Mouse (Mus musculus) kidney, embryonic 16.5 days (tissue): ENCODE data around the gene Tcf7l2. TPM values are rescaled to one million over a fixed set of nuclear protein-coding genes. Genes with fewer than 3 reads are reported as not detected.

Experiments
- ATAC-seq: fragments of 200-750 bp; cut with Nextera tagmentation; 2 replicates; pipeline ENCODE4 v1.8.0; 2017; ENCODE audit warnings: moderate TSS enrichment; ENCODE audit not compliant: low FRiP score, low TSS enrichment
- H3K27ac ChIP-seq: fragments of 300-500 bp; sonication (generic); 2 replicates; pipeline ENCODE4 v1.5.1; 2014; ENCODE audit warnings: low read length
- H3K27me3 ChIP-seq: fragments of 300-500 bp; sonication (generic); 2 replicates; pipeline ENCODE4 v1.6.1; 2014; ENCODE audit warnings: low read length, control low read depth, mixed read lengths; ENCODE audit not compliant: insufficient read depth
- H3K36me3 ChIP-seq: fragments of 300-500 bp; sonication (generic); 2 replicates; pipeline ENCODE4 v1.6.1; 2014; ENCODE audit warnings: low read length, control low read depth, mixed read lengths; ENCODE audit not compliant: insufficient read depth
- H3K4me1 ChIP-seq: fragments of 300-500 bp; sonication (generic); 2 replicates; pipeline ENCODE4 v1.6.1; 2014; ENCODE audit warnings: low read length, control low read depth, mixed read lengths; ENCODE audit not compliant: insufficient read depth
- H3K4me2 ChIP-seq: fragments of 300-500 bp; sonication (generic); replicated peaks from 2 replicates; pipeline ENCODE4 v1.6.1; 2014; ENCODE audit warnings: low read depth, low read length
- H3K4me3 ChIP-seq: fragments of 300-500 bp; sonication (generic); 2 replicates; pipeline ENCODE4 v1.5.1; 2014; ENCODE audit warnings: mild to moderate bottlenecking, low read length
- H3K9ac ChIP-seq: fragments of 300-500 bp; sonication (generic); replicated peaks from 2 replicates; pipeline ENCODE4 v1.6.1; 2014; ENCODE audit warnings: low read length
- H3K9me3 ChIP-seq: fragments of 300-500 bp; sonication (generic); 2 replicates; pipeline ENCODE4 v1.6.1; 2016; ENCODE audit warnings: low read length, control low read depth
- WGBS: fragments of 180-500 bp; shearing (Covaris S2); extraction: QIAGEN DNeasy Blood & Tissue Kit; methylation state at CpG from one replicate; pipeline ENCODE4 v1.1.7; 2014; 5-methylcytosine and 5-hydroxymethylcytosine counted together
- polyA plus RNA-seq: library from polyadenylated mRNA; unstranded; fragments of >200 nt; fragmentation: Nextera tagmentation; extraction: Ambion mirVana; gene quantifications from 2 replicates; pipeline ENCODE4 v1.2.1, GENCODE M21; 2015

Tcf7l2 gene
- polyA plus RNA-seq, 1 experiment from 2014 or later: 50.1 TPM

- ATAC-seq: 0 out of 2 replicates have a peak, but pooled peaks have one; percentile 10
- Histone ChIP-seq H3K9ac (peak overlapping the region; percentile 99), H3K36me3 (no peaks in the 10 kb centered on the region), H3K4me1 (peaks cover 35% of the 10 kb centered on the region), H3K4me2 (peak overlapping the region; percentile 79), H3K4me3 (peak overlapping the region; percentile 69), H3K27me3 (no peaks in the 10 kb centered on the region), H3K27ac (peak overlapping the region; percentile 97), H3K9me3 (no peaks in the 10 kb centered on the region)
- WGBS: 0% methylated on average over 24 of the region's 38 CpGs
These were observed 1.5 kb downstream of the Tcf7l2 start for GRCm38 (mm10) chr19:55743001-55743556.

- Histone ChIP-seq H3K27me3 (no peaks in the 10 kb centered on the region), H3K4me1 (peaks cover 43% of the 10 kb centered on the region), H3K9me3 (no peaks in the 10 kb centered on the region), H3K27ac (peak overlapping the region; percentile 97), H3K9ac (peak overlapping the region; percentile 99), H3K4me2 (peak overlapping the region; percentile 79), H3K4me3 (peak overlapping the region; percentile 69), H3K36me3 (no peaks in the 10 kb centered on the region)
- WGBS: under 1% methylated on average over 47 of the region's 47 CpGs
- peak; percentile 56 for ATAC-seq
These were observed 2.2 kb downstream of the Tcf7l2 start for GRCm38 (mm10) chr19:55743557-55744441.

- H3K9ac ChIP-seq: peak overlapping the region; percentile 99
- H3K4me3 ChIP-seq: peak overlapping the region; percentile 69
- no peak for ATAC-seq
- no peaks in the 10 kb centered on the region for H3K27me3 ChIP-seq
- WGBS: 5% methylated on average over 21 of the region's 21 CpGs
- H3K27ac ChIP-seq: peak overlapping the region; percentile 97
- H3K36me3 ChIP-seq: no peaks in the 10 kb centered on the region
- H3K4me1 ChIP-seq: peaks cover 51% of the 10 kb centered on the region
- peak overlapping the region; percentile 79 for H3K4me2 ChIP-seq
- H3K9me3 ChIP-seq: no peaks in the 10 kb centered on the region
These were observed 3.1 kb downstream of the Tcf7l2 start for GRCm38 (mm10) chr19:55744576-55745191.

GRCm38 (mm10) chr19:55745192-55745578 lies 3.6 kb downstream of the Tcf7l2 start:
- ATAC-seq: no peak

GRCm38 (mm10) chr19:55746241-55746640 lies 4.6 kb downstream of the Tcf7l2 start:
- no peak for ATAC-seq
- peaks cover 66% of the 10 kb centered on the region for H3K4me1 ChIP-seq
- no peaks in the 10 kb centered on the region for H3K36me3 ChIP-seq
- H3K9ac ChIP-seq: no peak overlapping the region
- WGBS: 19% methylated on average over 5 of the region's 5 CpGs
- H3K4me2 ChIP-seq: no peak overlapping the region
- H3K9me3 ChIP-seq: no peaks in the 10 kb centered on the region
- no peaks in the 10 kb centered on the region for H3K27me3 ChIP-seq
- no peak overlapping the region for H3K4me3 ChIP-seq
- no peak overlapping the region for H3K27ac ChIP-seq

More at GRCm38 (mm10) chr19:55745192-55745578, 3.6 kb downstream of the Tcf7l2 start:
- Histone ChIP-seq H3K4me1 (peaks cover 56% of the 10 kb centered on the region), H3K4me3 (peak overlapping the region; percentile 69), H3K9me3 (no peaks in the 10 kb centered on the region), H3K36me3 (no peaks in the 10 kb centered on the region), H3K4me2 (peak overlapping the region; percentile 79), H3K9ac (peak overlapping the region; percentile 99), H3K27me3 (no peaks in the 10 kb centered on the region), H3K27ac (no peak overlapping the region)
- WGBS: 27% methylated on average over 9 of the region's 9 CpGs

- ATAC-seq: no peak
- Histone ChIP-seq H3K9ac (no peak overlapping the region), H3K4me1 (peaks cover 66% of the 10 kb centered on the region), H3K27me3 (no peaks in the 10 kb centered on the region), H3K9me3 (no peaks in the 10 kb centered on the region), H3K4me3 (no peak overlapping the region), H3K36me3 (no peaks in the 10 kb centered on the region), H3K27ac (peak overlapping the region; percentile 6; the same call in 1 of the 2 replicates), H3K4me2 (peak overlapping the region; percentile 22)
- WGBS: 11% methylated on average over 13 of the region's 13 CpGs
These were observed 5.8 kb downstream of the Tcf7l2 start for GRCm38 (mm10) chr19:55747237-55747925.

GRCm38 (mm10) chr19:55747926-55748291 lies 6.3 kb downstream of the Tcf7l2 start:
- Histone ChIP-seq H3K4me2 (0 out of 2 replicates have a peak overlapping the region, but pooled peaks have one; percentile 12), H3K4me1 (peaks cover 66% of the 10 kb centered on the region), H3K4me3 (no peak overlapping the region), H3K27me3 (no peaks in the 10 kb centered on the region), H3K9ac (no peak overlapping the region), H3K9me3 (no peaks in the 10 kb centered on the region), H3K36me3 (no peaks in the 10 kb centered on the region), H3K27ac (no peak overlapping the region)
- no peak for ATAC-seq
- 18% methylated on average over 6 of the region's 6 CpGs for WGBS

GRCm38 (mm10) chr19:55748801-55749200 lies 7.2 kb downstream of the Tcf7l2 start:
- H3K4me3 ChIP-seq: no peak overlapping the region
- peak overlapping the region; percentile 27; the same call in 1 of the 2 replicates for H3K4me2 ChIP-seq
- H3K27me3 ChIP-seq: no peaks in the 10 kb centered on the region
- no peak overlapping the region for H3K27ac ChIP-seq
- H3K36me3 ChIP-seq: no peaks in the 10 kb centered on the region
- H3K9ac ChIP-seq: no peak overlapping the region; the same call in 1 of the 2 replicates
- ATAC-seq: no peak
- no peaks in the 10 kb centered on the region for H3K9me3 ChIP-seq
- WGBS: 37% methylated on average over 6 of the region's 6 CpGs
- H3K4me1 ChIP-seq: peaks cover 67% of the 10 kb centered on the region

- no peak for ATAC-seq
- Histone ChIP-seq H3K36me3 (no peaks in the 10 kb centered on the region), H3K9ac (no peak overlapping the region), H3K27me3 (no peaks in the 10 kb centered on the region), H3K4me1 (peaks cover 73% of the 10 kb centered on the region), H3K4me3 (no peak overlapping the region), H3K4me2 (peak overlapping the region; percentile 16; the same call in 1 of the 2 replicates), H3K9me3 (no peaks in the 10 kb centered on the region), H3K27ac (no peak overlapping the region)
- 18% methylated on average over 7 of the region's 7 CpGs for WGBS
These were observed 7.9 kb downstream of the Tcf7l2 start for GRCm38 (mm10) chr19:55749532-55749931.
